Mouse (Mus musculus) embryonic facial prominence, embryonic 12.5 days (tissue): ENCODE measurements around the gene Shank1. TPM values are rescaled to one million over a fixed set of nuclear protein-coding genes. Genes with fewer than 3 reads are reported as not detected.

ENCODE experiments used
- ATAC-seq: fragments of 200-750 bp; cut with Nextera tagmentation; 2 replicates; pipeline ENCODE4 v1.8.0; 2017; ENCODE audit not compliant: insufficient number of reproducible peaks, insufficient read depth, low FRiP score, low TSS enrichment
- H3K27ac ChIP-seq: fragments of 300-500 bp; sonication (generic); 2 replicates; pipeline ENCODE4 v1.5.1; 2016; ENCODE audit warnings: mild to moderate bottlenecking
- H3K27me3 ChIP-seq: fragments of 300-500 bp; sonication (generic); 2 replicates; pipeline ENCODE4 v1.6.1; 2016; ENCODE audit warnings: mild to moderate bottlenecking, moderate library complexity
- H3K36me3 ChIP-seq: fragments of 300-500 bp; sonication (generic); 2 replicates; pipeline ENCODE4 v1.6.1; 2016; ENCODE audit warnings: mild to moderate bottlenecking
- H3K4me1 ChIP-seq: fragments of 300-500 bp; sonication (generic); 2 replicates; pipeline ENCODE4 v1.6.1; 2016
- H3K4me2 ChIP-seq: fragments of 300-500 bp; sonication (generic); replicated peaks from 2 replicates; pipeline ENCODE4 v1.6.1; 2016; ENCODE audit warnings: mild to moderate bottlenecking, moderate library complexity
- H3K4me3 ChIP-seq: fragments of 300-500 bp; sonication (generic); 2 replicates; pipeline ENCODE4 v1.5.1; 2016; ENCODE audit warnings: mild to moderate bottlenecking
- H3K9ac ChIP-seq: fragments of 300-500 bp; sonication (generic); 2 replicates; pipeline ENCODE4 v1.6.1; 2016; ENCODE audit warnings: mild to moderate bottlenecking, moderate library complexity
- H3K9me3 ChIP-seq: fragments of 300-500 bp; sonication (generic); 2 replicates; pipeline ENCODE4 v1.6.1; 2016; ENCODE audit warnings: mild to moderate bottlenecking, moderate library complexity
- WGBS: fragments of 180-500 bp; shearing (Covaris S2); methylation state at CpG from one replicate; pipeline ENCODE4 v1.1.7; 2016; 5-methylcytosine and 5-hydroxymethylcytosine counted together
- polyA plus RNA-seq: library from polyadenylated mRNA; unstranded; fragments of >200 nt; fragmentation: Nextera tagmentation; extraction: Ambion mirVana; gene quantifications from 2 replicates; pipeline ENCODE4 v1.2.1, GENCODE M21; 2016

Shank1 gene
- polyA plus RNA-seq, 1 experiment from 2014 or later, result 2.4 TPM

DNA sequence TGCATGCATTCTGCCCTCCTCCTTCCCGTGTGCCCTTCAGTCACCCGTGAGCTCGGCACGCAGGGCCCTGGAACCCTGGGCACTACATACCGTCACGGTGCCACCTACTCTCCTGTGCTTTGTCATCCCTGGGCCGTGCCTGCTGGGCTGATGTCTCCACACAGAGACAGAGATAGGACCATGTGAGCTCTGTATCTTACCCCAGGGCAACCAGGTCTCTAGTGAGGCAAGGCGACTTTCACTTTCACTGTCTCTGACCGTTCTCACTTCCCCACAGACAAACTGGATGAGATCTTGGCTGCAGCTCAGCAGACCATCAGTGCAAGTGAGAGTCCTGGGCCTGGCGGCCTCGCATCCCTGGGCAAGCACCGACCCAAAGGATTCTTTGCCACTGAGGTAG is 34.6 kb downstream of the Shank1 start:
- Histone ChIP-seq H3K4me2 (no peak overlapping the region), H3K27me3 (peaks cover 77% of the 10 kb centered on the region), H3K4me1 (0 out of 2 replicates have a peak, but pooled peaks cover 4% of the 10 kb centered on the region), H3K9ac (no peak overlapping the region), H3K4me3 (no peak overlapping the region), H3K9me3 (no peaks in the 10 kb centered on the region), H3K36me3 (no peaks in the 10 kb centered on the region), H3K27ac (no peak overlapping the region)
- ATAC-seq, result no peak
- 72% methylated on average over 12 of the region's 12 CpGs for WGBS

DNA sequence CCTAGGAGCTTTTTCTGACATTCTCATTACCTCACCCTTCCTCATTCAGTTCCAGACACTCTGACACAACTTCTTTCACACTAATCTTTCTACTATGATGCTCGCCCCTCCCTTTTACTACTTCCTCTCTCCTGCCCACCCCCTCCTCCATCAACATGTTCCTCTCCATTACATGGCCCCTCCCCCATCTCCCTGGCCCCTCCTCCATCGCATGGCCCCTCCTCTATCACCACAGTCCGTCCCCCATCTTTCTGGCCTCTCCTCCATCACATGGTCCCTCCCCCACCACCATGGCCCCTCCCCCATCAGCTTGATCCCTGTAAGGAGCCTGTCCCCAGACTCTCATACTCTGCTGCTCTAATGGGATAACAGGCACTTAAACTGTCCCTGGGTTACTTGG is 39.0 kb downstream of the Shank1 start:
- 19% methylated on average over 3 of the region's 3 CpGs for whole genome bisulfite sequencing
- Histone ChIP-seq H3K27ac (no peak overlapping the region), H3K27me3 (peaks cover 84% of the 10 kb centered on the region), H3K4me2 (no peak overlapping the region), H3K36me3 (no peaks in the 10 kb centered on the region), H3K9me3 (no peaks in the 10 kb centered on the region), H3K9ac (no peak overlapping the region), H3K4me3 (no peak overlapping the region), H3K4me1 (peaks cover 27% of the 10 kb centered on the region)
- no peak for ATAC-seq

DNA sequence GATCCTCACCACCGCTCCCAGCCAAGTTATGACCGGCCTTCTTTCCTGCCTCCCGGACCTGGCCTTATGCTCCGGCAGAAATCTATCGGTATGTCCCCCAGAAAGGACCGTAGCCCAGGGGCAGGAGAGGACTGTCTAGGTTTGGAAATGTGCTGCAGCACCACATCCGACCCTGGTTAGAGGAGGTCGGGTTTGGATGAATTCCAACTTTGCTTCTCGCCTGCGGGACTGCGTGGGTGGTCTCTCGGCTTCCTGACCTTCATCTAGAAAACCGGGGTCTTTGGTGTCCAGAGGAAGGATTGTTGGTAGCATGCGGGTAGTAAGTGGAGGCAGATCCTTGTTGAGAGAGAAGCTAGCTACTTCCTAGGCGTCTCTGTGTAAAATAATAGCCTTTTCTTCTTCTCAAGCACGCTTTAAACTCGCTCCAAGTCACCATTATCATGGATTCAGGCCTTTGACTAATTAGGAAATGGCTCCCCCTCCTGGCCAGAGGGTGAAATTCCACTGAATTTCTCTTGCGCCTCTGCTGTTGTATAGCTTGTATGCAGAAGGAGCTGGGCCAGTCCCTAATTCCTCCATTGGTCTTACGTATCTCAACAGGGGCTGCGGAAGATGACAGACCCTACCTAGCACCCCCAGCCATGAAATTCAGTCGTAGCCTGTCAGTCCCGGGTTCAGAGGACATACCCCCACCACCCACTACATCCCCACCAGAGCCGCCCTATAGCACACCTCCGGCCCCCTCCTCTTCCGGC is 41.1 kb downstream of the Shank1 start:
- ATAC-seq, result peak; percentile 25; the same call in 1 of the 2 replicates
- Histone ChIP-seq H3K4me1 (peaks cover 27% of the 10 kb centered on the region), H3K27ac (no peak overlapping the region), H3K4me3 (peak overlapping the region; percentile 25), H3K9me3 (no peaks in the 10 kb centered on the region), H3K36me3 (no peaks in the 10 kb centered on the region), H3K9ac (peak overlapping the region; percentile 48), H3K4me2 (peak overlapping the region; percentile 51), H3K27me3 (peaks cover 91% of the 10 kb centered on the region)
- 2% methylated on average over 25 of the region's 25 CpGs for WGBS

DNA sequence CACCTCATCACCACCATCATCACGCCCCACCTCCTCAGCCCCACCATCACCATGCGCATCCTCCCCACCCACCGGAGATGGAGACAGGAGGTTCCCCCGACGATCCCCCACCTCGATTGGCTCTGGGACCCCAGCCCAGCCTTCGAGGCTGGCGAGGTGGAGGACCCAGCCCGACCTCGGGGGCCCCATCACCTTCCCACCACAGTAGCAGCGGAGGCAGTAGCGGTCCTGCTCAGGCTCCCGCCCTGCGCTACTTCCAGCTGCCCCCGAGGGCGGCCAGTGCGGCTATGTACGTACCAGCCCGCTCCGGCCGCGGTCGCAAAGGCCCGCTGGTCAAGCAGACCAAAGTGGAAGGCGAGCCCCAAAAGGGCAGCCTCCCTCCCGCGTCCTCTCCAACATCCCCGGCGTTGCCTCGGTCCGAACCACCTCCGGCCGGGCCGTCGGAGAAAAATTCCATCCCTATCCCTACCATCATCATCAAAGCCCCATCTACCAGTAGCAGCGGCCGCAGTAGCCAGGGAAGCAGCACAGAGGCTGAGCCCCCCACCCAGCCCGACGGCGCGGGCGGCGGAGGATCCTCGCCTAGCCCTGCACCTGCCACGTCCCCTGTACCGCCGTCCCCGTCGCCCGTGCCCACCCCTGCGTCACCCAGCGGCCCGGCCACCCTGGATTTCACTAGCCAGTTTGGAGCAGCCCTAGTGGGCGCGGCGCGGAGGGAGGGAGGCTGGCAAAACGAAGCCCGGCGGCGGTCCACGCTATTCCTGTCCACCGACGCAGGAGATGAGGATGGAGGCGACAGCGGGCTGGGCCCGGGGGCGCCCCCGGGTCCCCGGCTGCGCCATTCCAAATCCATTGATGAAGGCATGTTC is 42.1 kb downstream of the Shank1 start:
- peak overlapping the region; percentile 51 for H3K4me2 ChIP-seq
- no peaks in the 10 kb centered on the region for H3K36me3 ChIP-seq
- H3K27me3 ChIP-seq, result peaks cover 99% of the 10 kb centered on the region
- 0 out of 2 replicates have a peak overlapping the region, but pooled peaks have one; percentile 2 for H3K9ac ChIP-seq
- no peaks in the 10 kb centered on the region for H3K9me3 ChIP-seq
- ATAC-seq, result no peak
- peaks cover 34% of the 10 kb centered on the region for H3K4me1 ChIP-seq
- H3K27ac ChIP-seq, result no peak overlapping the region
- WGBS, result 3% methylated on average over 71 of the region's 71 CpGs
- peak overlapping the region; percentile 16; the same call in 1 of the 2 replicates for H3K4me3 ChIP-seq

DNA sequence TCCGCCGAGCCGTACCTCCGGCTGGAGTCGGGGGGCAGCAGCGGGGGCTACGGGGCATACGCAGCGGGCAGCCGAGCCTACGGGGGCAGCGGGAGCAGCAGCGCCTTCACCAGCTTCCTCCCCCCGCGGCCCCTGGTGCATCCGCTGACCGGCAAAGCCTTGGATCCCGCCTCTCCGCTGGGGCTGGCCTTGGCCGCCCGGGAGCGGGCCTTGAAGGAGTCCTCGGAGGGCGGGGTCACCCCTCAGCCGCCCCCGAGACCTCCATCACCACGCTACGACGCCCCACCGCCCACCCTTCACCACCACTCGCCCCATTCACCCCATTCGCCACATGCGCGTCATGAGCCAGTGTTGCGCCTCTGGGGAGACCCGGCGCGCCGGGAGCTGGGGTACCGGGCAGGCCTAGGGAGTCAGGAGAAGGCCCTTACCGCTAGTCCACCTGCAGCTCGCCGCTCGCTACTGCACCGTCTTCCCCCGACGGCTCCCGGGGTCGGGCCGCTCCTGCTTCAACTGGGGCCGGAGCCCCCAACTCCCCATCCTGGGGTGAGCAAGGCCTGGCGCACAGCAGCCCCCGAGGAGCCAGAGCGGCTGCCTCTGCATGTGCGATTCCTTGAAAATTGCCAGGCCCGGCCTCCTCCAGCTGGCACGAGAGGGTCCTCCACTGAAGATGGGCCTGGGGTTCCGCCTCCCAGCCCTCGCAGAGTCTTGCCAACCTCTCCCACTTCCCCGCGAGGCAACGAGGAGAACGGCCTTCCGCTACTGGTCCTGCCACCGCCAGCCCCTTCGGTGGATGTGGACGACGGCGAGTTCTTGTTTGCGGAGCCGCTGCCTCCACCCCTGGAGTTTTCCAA is 42.9 kb downstream of the Shank1 start:
- Histone ChIP-seq H3K4me1 (peaks cover 39% of the 10 kb centered on the region), H3K9ac (0 out of 2 replicates have a peak overlapping the region, but pooled peaks have one; percentile 2), H3K4me2 (peak overlapping the region; percentile 30)

DNA sequence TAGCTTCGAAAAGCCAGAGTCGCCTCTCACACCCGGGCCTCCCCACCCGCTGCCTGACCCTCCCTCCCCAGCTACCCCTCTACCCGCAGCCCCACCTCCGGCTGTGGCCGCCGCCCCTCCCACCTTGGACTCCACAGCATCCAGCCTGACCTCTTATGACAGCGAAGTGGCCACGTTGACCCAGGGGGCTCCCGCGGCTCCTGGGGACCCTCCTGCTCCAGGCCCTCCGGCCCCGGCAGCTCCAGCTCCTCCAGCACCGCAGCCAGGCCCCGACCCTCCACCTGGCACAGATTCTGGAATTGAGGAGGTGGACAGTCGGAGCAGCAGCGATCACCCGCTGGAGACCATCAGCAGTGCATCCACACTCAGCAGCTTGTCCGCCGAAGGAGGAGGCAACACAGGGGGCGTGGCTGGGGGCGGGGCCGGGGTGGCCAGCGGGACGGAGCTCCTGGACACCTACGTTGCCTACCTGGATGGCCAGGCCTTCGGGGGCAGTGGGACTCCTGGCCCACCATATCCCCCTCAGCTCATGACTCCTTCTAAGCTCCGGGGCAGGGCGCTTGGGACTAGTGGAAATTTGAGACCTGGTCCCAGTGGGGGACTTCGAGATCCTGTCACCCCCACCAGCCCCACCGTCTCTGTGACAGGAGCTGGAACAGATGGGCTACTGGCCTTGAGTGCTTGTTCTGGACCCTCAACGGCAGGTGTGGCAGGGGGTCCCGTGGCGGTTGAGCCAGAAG is 43.7 kb downstream of the Shank1 start:
- 2% methylated on average over 34 of the region's 35 CpGs for WGBS

More for the DNA sequence above, 42.9 kb downstream of the Shank1 start:
- Histone ChIP-seq H3K27ac (no peak overlapping the region), H3K4me3 (peak overlapping the region; percentile 16; the same call in 1 of the 2 replicates), H3K36me3 (no peaks in the 10 kb centered on the region), H3K27me3 (peaks cover 98% of the 10 kb centered on the region), H3K9me3 (no peaks in the 10 kb centered on the region)
- 3% methylated on average over 69 of the region's 71 CpGs for WGBS
- no peak for ATAC-seq

DNA sequence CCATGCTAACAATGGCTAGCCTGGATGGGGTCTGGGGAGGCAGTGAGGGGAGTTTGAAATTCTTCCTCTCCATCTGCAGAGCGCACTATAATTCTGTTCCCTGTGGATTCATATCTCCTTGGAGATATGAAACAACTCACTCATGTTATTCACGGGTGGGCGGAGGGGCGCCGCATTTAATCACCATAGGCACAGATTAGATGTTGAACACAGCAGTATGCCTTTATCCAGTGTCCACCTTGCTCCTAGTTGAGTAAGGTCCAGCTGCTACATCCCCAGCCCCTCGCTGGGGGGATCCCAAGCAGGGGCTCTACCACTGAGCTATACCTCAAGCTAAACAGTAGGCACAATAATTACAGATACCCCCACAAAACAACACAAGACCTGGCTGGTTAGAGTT is 45.4 kb downstream of the Shank1 start:
- Histone ChIP-seq H3K27me3 (peaks cover 95% of the 10 kb centered on the region), H3K27ac (no peak overlapping the region), H3K36me3 (no peaks in the 10 kb centered on the region), H3K4me1 (peaks cover 46% of the 10 kb centered on the region), H3K4me2 (no peak overlapping the region), H3K4me3 (no peak overlapping the region), H3K9me3 (no peaks in the 10 kb centered on the region), H3K9ac (no peak overlapping the region)
- 77% methylated on average over 6 of the region's 6 CpGs for WGBS
- no peak for ATAC-seq

More for the DNA sequence above, 43.7 kb downstream of the Shank1 start:
- no peak for ATAC-seq
- Histone ChIP-seq H3K9ac (no peak overlapping the region), H3K4me3 (peak overlapping the region; percentile 16; the same call in 1 of the 2 replicates), H3K27me3 (peaks cover 96% of the 10 kb centered on the region), H3K36me3 (no peaks in the 10 kb centered on the region), H3K4me1 (peaks cover 40% of the 10 kb centered on the region), H3K9me3 (no peaks in the 10 kb centered on the region), H3K27ac (no peak overlapping the region), H3K4me2 (peak overlapping the region; percentile 30)

DNA sequence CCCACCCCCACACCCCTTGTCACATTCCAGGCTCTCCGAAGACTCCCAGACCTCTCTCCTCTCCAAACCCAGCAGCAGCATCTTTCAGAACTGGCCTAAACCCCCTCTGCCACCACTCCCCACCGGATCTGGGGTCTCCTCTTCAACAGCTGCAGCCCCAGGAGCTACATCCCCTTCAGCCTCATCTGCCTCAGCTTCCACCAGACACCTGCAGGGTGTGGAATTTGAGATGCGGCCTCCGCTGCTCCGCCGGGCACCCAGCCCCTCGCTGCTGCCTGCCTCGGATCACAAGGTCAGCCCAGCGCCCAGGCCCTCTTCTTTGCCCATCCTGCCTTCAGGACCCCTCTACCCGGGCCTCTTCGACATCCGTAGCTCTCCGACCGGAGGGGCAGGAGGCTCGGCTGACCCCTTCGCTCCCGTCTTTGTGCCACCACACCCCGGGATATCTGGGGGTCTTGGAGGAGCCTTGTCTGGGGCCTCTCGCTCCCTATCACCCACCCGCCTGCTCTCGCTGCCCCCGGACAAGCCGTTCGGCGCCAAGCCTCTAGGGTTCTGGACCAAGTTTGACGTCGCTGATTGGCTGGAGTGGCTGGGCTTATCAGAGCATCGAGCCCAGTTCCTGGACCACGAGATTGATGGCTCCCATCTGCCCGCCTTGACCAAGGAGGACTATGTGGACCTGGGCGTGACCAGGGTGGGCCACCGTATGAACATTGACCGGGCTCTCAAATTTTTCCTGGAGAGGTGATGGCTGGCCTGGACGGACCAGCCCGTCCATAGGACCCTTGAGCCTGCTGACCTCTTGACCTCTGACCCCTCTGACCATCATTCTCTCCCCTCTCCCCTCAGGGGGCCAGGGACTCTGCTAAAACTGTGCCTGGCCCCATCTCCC is 46.8 kb downstream of the Shank1 start:
- H3K27ac ChIP-seq, result no peak overlapping the region
- peaks cover 94% of the 10 kb centered on the region for H3K27me3 ChIP-seq
- no peaks in the 10 kb centered on the region for H3K9me3 ChIP-seq
- WGBS, result 3% methylated on average over 35 of the region's 35 CpGs
- ATAC-seq, result no peak
- no peaks in the 10 kb centered on the region for H3K36me3 ChIP-seq
- no peak overlapping the region; the same call in 1 of the 2 replicates for H3K9ac ChIP-seq
- H3K4me3 ChIP-seq, result peak overlapping the region; percentile 6; the same call in 1 of the 2 replicates
- H3K4me2 ChIP-seq, result peak overlapping the region; percentile 28
- peaks cover 40% of the 10 kb centered on the region for H3K4me1 ChIP-seq

DNA sequence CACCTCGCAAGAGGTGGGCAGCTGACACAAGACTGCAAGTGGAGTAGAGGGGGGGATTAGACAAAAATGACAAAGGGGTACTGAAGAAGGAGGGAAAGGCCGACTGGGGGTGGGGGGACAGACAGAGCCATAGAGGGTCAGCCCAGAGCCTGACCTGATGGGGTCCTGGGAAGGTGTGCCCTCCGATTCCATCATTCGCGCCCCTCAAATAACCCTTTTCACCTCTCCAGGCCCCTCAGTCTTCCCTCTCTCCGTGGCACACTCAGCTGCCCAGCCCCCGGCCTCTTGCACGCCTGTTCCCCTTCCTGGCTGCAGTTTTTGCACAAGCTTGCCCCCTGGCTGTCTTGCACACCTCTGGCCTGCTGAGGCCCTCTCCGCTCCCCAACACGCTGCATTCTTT is 47.5 kb downstream of the Shank1 start:
- peak overlapping the region; percentile 28 for H3K4me2 ChIP-seq
- peaks cover 39% of the 10 kb centered on the region for H3K4me1 ChIP-seq
- no peak for ATAC-seq
- H3K9ac ChIP-seq, result no peak overlapping the region
- WGBS, result 5% methylated on average over 10 of the region's 10 CpGs
- no peaks in the 10 kb centered on the region for H3K36me3 ChIP-seq
- H3K27me3 ChIP-seq, result peaks cover 94% of the 10 kb centered on the region
- no peaks in the 10 kb centered on the region for H3K9me3 ChIP-seq
- no peak overlapping the region for H3K27ac ChIP-seq
- H3K4me3 ChIP-seq, result no peak overlapping the region

DNA sequence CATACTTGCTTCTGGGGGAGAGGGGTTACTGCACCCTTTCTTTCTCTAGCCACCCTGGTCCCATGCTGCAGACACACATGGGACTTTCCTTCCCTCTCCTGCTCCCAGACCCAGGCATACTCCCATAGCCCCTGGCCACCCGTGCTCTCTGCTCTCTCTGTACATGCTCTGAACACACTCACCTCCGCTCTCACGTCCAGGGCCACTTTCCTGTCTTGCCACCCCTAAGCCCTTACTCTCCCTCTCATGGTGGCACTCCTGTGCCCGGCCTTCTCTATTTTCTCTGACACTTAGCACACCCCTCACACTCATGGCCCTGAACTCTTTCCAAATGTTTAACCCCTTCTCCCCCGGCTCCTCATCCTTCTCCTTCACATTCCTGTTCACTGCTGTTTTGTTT is 48.0 kb downstream of the Shank1 start:
- H3K4me3 ChIP-seq, result no peak overlapping the region
- ATAC-seq, result no peak
- WGBS, result 12% methylated on average over 5 of the region's 5 CpGs
- H3K27me3 ChIP-seq, result peaks cover 94% of the 10 kb centered on the region
- no peak overlapping the region for H3K4me2 ChIP-seq
- H3K36me3 ChIP-seq, result no peaks in the 10 kb centered on the region
- H3K9ac ChIP-seq, result no peak overlapping the region
- no peak overlapping the region for H3K27ac ChIP-seq
- H3K9me3 ChIP-seq, result no peaks in the 10 kb centered on the region
- peaks cover 35% of the 10 kb centered on the region for H3K4me1 ChIP-seq
